Mouse (Mus musculus): ENCODE data around the gene Cars2. TPM values are rescaled to one million over a fixed set of nuclear protein-coding genes. Genes with fewer than 3 reads are reported as not detected.

The Cars2 gene
- total and polyA plus RNA-seq, 3 experiments: 45.6 to 67.1 (median 46.4) TPM

GRCm38 (mm10) chr8:11506074-11506473 is 44.5 kb downstream of the Cars2 start:
- TF ChIP-seq USF1 (IDR thresholded peaks at IDR 0.05; ENCODE audit: low read depth, low read length) (no peak), ETS1 (conservative IDR thresholded peaks at IDR 0.05; ENCODE audit: low read depth, low read length) (no peak), CTCF (conservative IDR thresholded peaks at IDR 0.05 in 1 of 2, IDR thresholded peaks at IDR 0.05 in 1 of 2; ENCODE audit: low read depth in 2 of 2, low read length in 2 of 2) (no peak), ZC3H11A (IDR thresholded peaks at IDR 0.05; ENCODE audit: low read depth, low read length) (no peak), UBTF (IDR thresholded peaks at IDR 0.05; ENCODE audit: low read depth, low read length) (no peak)
- Histone ChIP-seq H3K27me3 (replicated peaks) (no peaks in the 10 kb centered on the region), H3K4me2 (ENCODE audit: insufficient read depth, low read depth, poor library complexity, severe bottlenecking) (no peak overlapping the region), H3K4me1 (ENCODE audit: control insufficient read depth in 1 of 2, insufficient read depth in 2 of 2) (peaks cover 3 to 14% of the 10 kb centered on the region in 2 experiments; a peak in 2 of 4 replicates), H3K9ac (ENCODE audit: insufficient read depth, low read depth) (no peak overlapping the region), H3K4me3 (replicated peaks in 1 of 3; ENCODE audit: low read depth in 2 of 3, low read length in 2 of 3, poor library complexity in 1 of 3) (no peak overlapping the region), H3K79me2 (replicated peaks; ENCODE audit: control insufficient read depth, extremely low read depth, insufficient read depth, poor library complexity, severe bottlenecking) (no peaks in the 10 kb centered on the region; the same call in 1 of the 2 replicates), H3K9me3 (replicated peaks; ENCODE audit: low read length) (no peaks in the 10 kb centered on the region), H3K36me3 (replicated peaks in 1 of 2; ENCODE audit: control insufficient read depth in 1 of 2, insufficient read depth in 1 of 2, low read length in 1 of 2) (peaks cover 83 to 96% of the 10 kb centered on the region in 2 experiments), H3K27ac (ENCODE audit: insufficient read depth, low read depth) (no peak overlapping the region)
- no peak for DNase-seq (ENCODE audit: extremely low read depth)
- dilution Hi-C loops (cut with MboI; ENCODE audit: extremely low pct_ligation_motif_present, extremely low pct_unique_long_range_greater_than_20kb, low sequenced_read_pairs): no loop called here
- in situ Hi-C loops (cut with MboI; ENCODE audit: low pct_ligation_motif_present, low pct_unique_long_range_greater_than_20kb, low sequenced_read_pairs): loop anchor here (25.0 kb wide), 1 partner anchor 106 kb away; no protein-coding TSS in a partner anchor

- H3K4me1 ChIP-seq (ENCODE audit: control insufficient read depth in 1 of 2, insufficient read depth in 2 of 2): peaks cover 5 to 29% of the 10 kb centered on the region in 2 experiments
- no peak overlapping the region for H3K9ac ChIP-seq (ENCODE audit: insufficient read depth, low read depth)
- no peak for TF ChIP-seq SMC3 (IDR thresholded peaks at IDR 0.05; ENCODE audit: low read depth, low read length)
- TF ChIP-seq CHD2 (IDR thresholded peaks at IDR 0.05; ENCODE audit: low read length): no peak
- TF ChIP-seq ELF1 (IDR thresholded peaks at IDR 0.05; ENCODE audit: low read depth, low read length): no peak
- TF ChIP-seq USF2 (conservative IDR thresholded peaks at IDR 0.05; ENCODE audit: low read depth, low read length): no peak
- TF ChIP-seq CTCF (conservative IDR thresholded peaks at IDR 0.05 in 1 of 2, IDR thresholded peaks at IDR 0.05 in 1 of 2; ENCODE audit: low read depth in 2 of 2, low read length in 2 of 2): no peak
- TF ChIP-seq USF1 (IDR thresholded peaks at IDR 0.05; ENCODE audit: low read depth, low read length): no peak
- no peak for TF ChIP-seq ZNF384 (IDR thresholded peaks at IDR 0.05; ENCODE audit: low read depth, low read length)
- no peak for TF ChIP-seq UBTF (IDR thresholded peaks at IDR 0.05; ENCODE audit: low read depth, low read length)
- TF ChIP-seq E2F4 (IDR thresholded peaks at IDR 0.05; ENCODE audit: insufficient replicate concordance, low read depth, low read length): no peak
- TF ChIP-seq JUN (IDR thresholded peaks at IDR 0.05; ENCODE audit: insufficient read depth, low read depth, low read length): no peak
- no peak for TF ChIP-seq POLR2AphosphoS2 (IDR thresholded peaks at IDR 0.05; ENCODE audit: low read depth, low read length)
- peaks cover 61 to 89% of the 10 kb centered on the region in 2 experiments for H3K36me3 ChIP-seq (replicated peaks in 1 of 2; ENCODE audit: control insufficient read depth in 1 of 2, insufficient read depth in 1 of 2, low read length in 1 of 2)
- no peak for DNase-seq (ENCODE audit: extremely low read depth)
- in situ Hi-C loops (cut with MboI; ENCODE audit: low pct_ligation_motif_present, low pct_unique_long_range_greater_than_20kb, low sequenced_read_pairs): loop anchor here (25.0 kb wide), 1 partner anchor 109 kb away; no protein-coding TSS in a partner anchor
- no peaks in the 10 kb centered on the region for H3K9me3 ChIP-seq (replicated peaks; ENCODE audit: low read length)
- H3K4me3 ChIP-seq (replicated peaks in 1 of 3; ENCODE audit: low read depth in 2 of 3, low read length in 2 of 3, poor library complexity in 1 of 3): no peak overlapping the region
- dilution Hi-C loops (cut with MboI; ENCODE audit: extremely low pct_ligation_motif_present, extremely low pct_unique_long_range_greater_than_20kb, low sequenced_read_pairs): no loop called here
- H3K27me3 ChIP-seq (replicated peaks): no peaks in the 10 kb centered on the region
- no peak overlapping the region for H3K4me2 ChIP-seq (ENCODE audit: insufficient read depth, low read depth, poor library complexity, severe bottlenecking)
- no peak overlapping the region for H3K27ac ChIP-seq (ENCODE audit: insufficient read depth, low read depth)
- peaks cover 19% of the 10 kb centered on the region for H3K79me2 ChIP-seq (replicated peaks; ENCODE audit: control insufficient read depth, extremely low read depth, insufficient read depth, poor library complexity, severe bottlenecking)
Observed at GRCm38 (mm10) chr8:11503476-11504232, 46.9 kb downstream of the Cars2 start.

Measured in CH12.LX (cell line).